Mouse (Mus musculus) gastrocnemius, adult 8-10 months (tissue): Measurements from ENCODE around the gene Cfap20. TPM values are rescaled to one million over a fixed set of nuclear protein-coding genes. Genes with fewer than 3 reads are reported as not detected.

Experiments used
- DNase-seq, 2 experiments: peaks; one replicate each; pipeline ENCODE4 v3.0.0; 2022; ENCODE audit warnings: low spot score in 2 of 2
- total RNA-seq, 4 experiments: library from RNA; stranded (reverse); gene quantifications; 2 replicates each; pipeline ENCODE4 v1.2.4; 2022

Cfap20 gene
- total RNA-seq, result 1 to 10 TPM; 3.6 to 6.4 (median 5.3) TPM

GRCm38 (mm10) chr8:95434686-95435439 lies at the start of gene Cfap20:
TSS of gene Cfap20 (minus strand) at chr8:95434869.
- DNase-seq, result peak; percentile 99

- DNase-seq, result no peak
These were observed 35.3 kb upstream of the Cfap20 start for GRCm38 (mm10) chr8:95470008-95470407.

- no peak for DNase-seq
These were observed 34.3 kb upstream of the Cfap20 start for GRCm38 (mm10) chr8:95468995-95469394.

GRCm38 (mm10) chr8:95466543-95466942 lies 31.9 kb upstream of the Cfap20 start:
- DNase-seq, result no peak

- no peak for DNase-seq
These were observed 17.8 kb upstream of the Cfap20 start for GRCm38 (mm10) chr8:95452518-95452917.

DNA sequence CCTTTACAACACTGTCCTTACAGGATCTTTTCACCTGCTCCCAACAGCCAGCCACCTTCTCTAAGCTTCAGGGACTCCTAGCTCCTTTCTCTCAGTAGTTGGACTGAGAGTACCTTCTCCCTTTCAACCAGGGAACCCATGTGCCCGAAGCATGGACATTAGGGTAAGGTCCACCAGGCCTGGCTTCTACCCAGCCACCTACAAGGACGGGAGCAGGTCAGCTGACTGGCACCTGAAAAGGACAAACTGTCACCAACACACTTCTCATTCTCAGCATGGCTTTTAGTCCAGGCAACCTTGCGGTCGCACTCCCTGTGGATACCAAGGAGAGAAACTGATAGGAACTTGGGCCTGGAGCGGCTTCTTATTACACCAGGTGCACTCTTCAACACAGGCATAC lies 15.6 kb upstream of the Cfap20 start:
- no peak for DNase-seq

GRCm38 (mm10) chr8:95447661-95448060 lies 13.0 kb upstream of the Cfap20 start:
- no peak for DNase-seq

DNA sequence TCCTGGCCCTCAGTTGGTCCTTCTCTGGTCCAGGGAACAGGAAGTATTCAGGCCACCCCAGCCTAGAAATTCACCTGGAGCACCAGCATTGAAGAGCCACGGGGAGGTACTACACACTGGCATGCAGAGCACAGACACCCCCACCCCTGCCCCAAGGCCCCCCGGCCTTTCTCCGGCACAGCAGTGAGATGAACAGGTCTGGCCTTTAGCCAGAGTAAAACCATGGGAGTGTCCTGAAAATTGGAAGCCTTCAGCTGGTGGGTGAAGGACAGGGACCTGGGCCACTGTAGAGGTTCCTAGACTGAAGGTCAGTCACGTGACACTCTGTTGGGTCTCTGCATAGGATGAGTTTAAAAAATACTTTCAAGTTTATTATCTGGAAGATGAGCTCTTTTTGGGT lies 10.4 kb upstream of the Cfap20 start:
- DNase-seq, result no peak

DNA sequence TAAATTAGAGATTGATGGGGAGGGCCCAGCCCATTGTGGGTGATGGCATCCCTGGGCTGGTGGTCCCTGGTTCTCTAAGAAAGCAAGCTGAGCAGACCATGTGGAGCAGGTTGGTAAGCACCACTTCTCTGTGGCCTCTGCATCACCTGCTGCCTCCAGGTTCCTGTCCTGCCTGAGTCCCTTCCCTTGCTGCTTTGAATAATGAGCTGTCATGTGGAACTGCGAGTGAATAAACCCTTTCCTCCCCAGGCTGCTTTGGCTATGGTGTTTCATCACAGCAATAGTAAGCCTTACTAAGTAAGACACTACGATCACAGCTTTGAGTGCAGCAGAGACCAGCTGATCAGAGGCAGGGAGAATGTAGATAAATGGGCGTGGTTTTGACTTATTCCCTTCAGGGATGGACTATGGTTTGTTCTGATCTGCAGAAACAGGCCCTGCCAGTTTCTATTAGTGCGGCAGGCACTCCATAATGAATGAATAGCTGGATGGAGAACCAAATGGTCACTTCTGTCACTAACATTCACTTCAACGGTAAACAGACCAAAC lies 6.9 kb upstream of the Cfap20 start:
- DNase-seq, result no peak

DNA sequence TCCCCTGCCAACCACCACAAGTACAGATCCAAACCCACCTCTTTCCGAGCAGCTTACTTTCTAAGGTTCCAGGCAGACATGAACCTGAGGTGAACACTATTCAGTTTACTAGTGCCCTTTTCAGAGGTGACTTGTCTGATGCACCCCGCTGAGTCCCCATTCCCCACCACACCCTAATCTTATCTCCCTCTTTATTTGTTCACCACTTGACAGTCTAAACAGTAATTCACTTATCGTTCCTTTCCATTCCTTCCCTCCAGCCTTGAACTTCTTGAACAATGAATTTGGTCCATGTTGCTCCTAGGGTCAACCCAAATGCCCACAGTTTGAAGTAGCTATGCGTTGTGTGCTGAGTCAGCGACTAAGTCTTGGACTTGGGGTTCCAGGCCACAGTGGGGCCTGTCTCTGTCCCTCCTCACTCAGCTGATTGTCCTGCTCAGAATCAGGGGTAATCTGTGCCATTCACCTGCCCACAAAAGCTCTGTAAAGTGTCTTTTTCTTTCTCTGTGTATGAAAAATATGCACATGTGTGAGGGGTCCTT lies 5.6 kb upstream of the Cfap20 start:
- DNase-seq, result no peak

- no peak for DNase-seq
These were observed 4.8 kb upstream of the Cfap20 start for GRCm38 (mm10) chr8:95439421-95439820.

- DNase-seq, result no peak
These were observed 2.8 kb upstream of the Cfap20 start for GRCm38 (mm10) chr8:95437341-95437992.

DNA sequence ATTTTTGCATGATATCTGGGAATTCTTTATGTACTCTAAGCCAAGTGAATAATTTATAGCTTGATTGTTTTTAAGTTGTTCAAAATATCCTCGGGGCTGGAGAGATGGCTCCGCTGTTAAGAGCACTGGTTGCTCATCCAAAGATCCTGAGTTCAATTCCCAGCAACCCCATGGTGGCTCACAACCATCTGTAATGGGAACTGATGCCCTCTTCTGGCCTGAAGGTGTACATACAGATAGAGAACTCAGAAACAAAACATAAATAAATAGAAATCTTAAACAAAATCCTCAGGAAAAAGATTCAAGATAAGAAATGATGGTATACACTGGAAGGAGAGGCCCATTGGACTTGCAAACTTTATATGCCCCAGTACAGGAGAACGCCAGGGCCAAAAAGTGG lies 1.3 kb upstream of the Cfap20 start:
- no peak for DNase-seq

- DNase-seq, result no peak
These were observed 802 bp upstream of the Cfap20 start for GRCm38 (mm10) chr8:95435471-95435870.

- peak in 1 of 2 experiments; percentile 28 for DNase-seq
These were observed 436 bp downstream of the Cfap20 start for GRCm38 (mm10) chr8:95434233-95434632.

GRCm38 (mm10) chr8:95433124-95433523 lies 1.5 kb downstream of the Cfap20 start:
- DNase-seq, result no peak

DNA sequence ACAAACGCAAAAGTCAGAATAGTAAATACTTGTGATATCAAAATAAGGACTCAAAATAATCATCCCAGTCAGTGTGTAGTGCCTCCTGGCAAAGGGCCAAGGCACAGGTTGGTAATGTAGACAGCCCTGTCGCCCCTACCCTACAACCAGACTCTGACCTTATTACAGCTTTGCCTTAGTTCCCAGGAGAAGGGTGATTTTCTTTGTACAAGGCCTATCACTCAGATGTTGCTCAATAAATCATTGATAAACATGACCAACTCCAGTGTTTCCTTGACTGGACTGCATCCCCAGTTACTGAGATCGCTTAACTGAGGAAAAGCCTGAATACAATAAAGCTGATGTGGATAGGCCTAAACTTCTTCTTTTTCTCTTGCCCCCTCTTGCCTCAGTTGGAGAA lies 2.2 kb downstream of the Cfap20 start:
- DNase-seq, result no peak

GRCm38 (mm10) chr8:95429945-95430344 lies 4.7 kb downstream of the Cfap20 start:
- DNase-seq, result peak; percentile 30 to 34

GRCm38 (mm10) chr8:95427594-95428535 lies 6.8 kb downstream of the Cfap20 start:
- peak; percentile 23 to 40 for DNase-seq

DNA sequence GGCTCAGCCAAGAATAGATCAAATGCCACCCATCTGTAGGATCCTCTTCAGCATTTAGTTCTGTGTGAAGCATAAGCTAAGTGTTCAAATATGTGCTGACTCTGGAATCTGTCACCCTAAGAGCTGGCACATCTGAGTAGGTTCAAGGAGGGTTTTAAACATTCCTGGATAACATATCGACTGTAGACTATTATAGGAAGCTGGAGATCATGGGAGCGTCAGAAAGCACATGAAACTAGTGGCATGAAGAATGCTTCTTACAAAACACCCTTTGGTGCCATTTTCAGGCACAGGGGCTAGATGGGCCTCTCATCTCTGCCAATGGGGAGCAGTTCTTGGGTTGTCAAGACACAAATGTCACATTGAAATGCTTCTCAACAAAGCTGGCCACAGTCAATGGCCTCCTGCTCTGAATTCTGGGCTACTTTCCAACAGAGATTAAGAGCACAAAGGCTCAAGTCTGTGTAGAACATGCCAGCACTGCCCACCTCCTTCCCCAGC lies 7.8 kb downstream of the Cfap20 start:
- no peak for DNase-seq

GRCm38 (mm10) chr8:95424682-95425081 lies 10.0 kb downstream of the Cfap20 start:
- no peak for DNase-seq
